Mouse (Mus musculus) lung, embryonic 14.5 days (tissue): ENCODE data around the gene Hcn4. TPM values are rescaled to one million over a fixed set of nuclear protein-coding genes. Genes with fewer than 3 reads are reported as not detected.
A peak's percentile ranks its signal among the peaks of the same experiment; 100 is the strongest.

ENCODE experiments used
- ATAC-seq: fragments of 200-750 bp; cut with Nextera tagmentation; 2 replicates; pipeline ENCODE4 v1.8.0; 2017; ENCODE audit warnings: mild to moderate bottlenecking, moderate TSS enrichment, moderate library complexity; ENCODE audit not compliant: insufficient read depth
- DNase-seq: peaks from one replicate; pipeline ENCODE4 v3.0.0-alpha.2; 2015
- H3K27ac ChIP-seq: fragments of 300-500 bp; sonication (generic); 2 replicates; pipeline ENCODE4 v1.5.1; 2014; ENCODE audit warnings: low read depth, mild to moderate bottlenecking, moderate library complexity
- H3K27me3 ChIP-seq: fragments of 300-500 bp; sonication (generic); 2 replicates; pipeline ENCODE4 v1.6.1; 2014; ENCODE audit warnings: low read length, control low read depth; ENCODE audit not compliant: insufficient read depth
- H3K36me3 ChIP-seq: fragments of 300-500 bp; sonication (generic); 2 replicates; pipeline ENCODE4 v1.6.1; 2014; ENCODE audit warnings: control low read depth; ENCODE audit not compliant: insufficient read depth
- H3K4me1 ChIP-seq: fragments of 300-500 bp; sonication (generic); 2 replicates; pipeline ENCODE4 v1.6.1; 2014; ENCODE audit warnings: antibody characterized with exemption, control low read depth; ENCODE audit not compliant: insufficient read depth
- H3K4me2 ChIP-seq: fragments of 300-500 bp; sonication (generic); 2 replicates; pipeline ENCODE4 v1.6.1; 2014; ENCODE audit warnings: mild to moderate bottlenecking
- H3K4me3 ChIP-seq: fragments of 300-500 bp; sonication (generic); 2 replicates; pipeline ENCODE4 v1.5.1; 2014; ENCODE audit warnings: low read depth, low read length
- H3K9ac ChIP-seq: fragments of 300-500 bp; sonication (generic); 2 replicates; pipeline ENCODE4 v1.6.1; 2014
- H3K9me3 ChIP-seq: fragments of 300-500 bp; sonication (generic); 2 replicates; pipeline ENCODE4 v1.6.1; 2016; ENCODE audit warnings: low read depth, low read length, control low read depth
- CTCF ChIP-seq: IDR thresholded peaks from 2 replicates; pipeline ENCODE4 v1.5.1; 2016; ENCODE audit warnings: antibody characterized with exemption, low read depth
- WGBS: fragments of 180-500 bp; shearing (Covaris S2); extraction: QIAGEN DNeasy Blood & Tissue Kit; methylation state at CpG from one replicate; pipeline ENCODE4 v1.1.7; 2014; 5-methylcytosine and 5-hydroxymethylcytosine counted together
- polyA plus RNA-seq: library from polyadenylated mRNA; unstranded; fragments of >200 nt; fragmentation: Nextera tagmentation; extraction: Ambion mirVana; gene quantifications from 2 replicates; pipeline ENCODE4 v1.2.1, GENCODE M21; 2014

Gene Hcn4
- polyA plus RNA-seq, 1 experiment from 2014 or later = 0.30 TPM

DNA sequence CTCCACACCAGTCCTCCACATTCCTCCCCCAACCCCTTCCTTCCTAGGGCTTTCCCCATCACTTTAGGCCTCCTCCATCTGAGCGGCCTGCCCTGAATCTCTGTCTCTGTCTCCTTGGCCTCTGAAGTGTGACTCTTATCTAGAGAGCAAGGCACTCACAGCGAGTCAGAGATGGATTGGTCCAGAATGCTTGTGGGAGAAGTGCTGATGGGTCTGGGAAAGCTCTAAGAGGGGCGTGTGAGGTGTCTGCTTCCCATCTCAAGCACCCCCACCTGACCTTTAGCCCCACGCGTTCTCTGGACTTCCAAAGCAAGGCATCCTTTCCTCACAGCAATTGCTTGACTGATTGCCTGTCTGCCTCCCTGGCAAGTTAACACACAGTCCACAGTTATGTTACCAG lies 20.4 kb upstream of the Hcn4 start:
- 9% methylated on average over 5 of the region's 5 CpGs for WGBS
- DNase-seq = no peak
- Histone ChIP-seq H3K9ac (no peak overlapping the region), H3K4me2 (no peak overlapping the region), H3K9me3 (no peaks in the 10 kb centered on the region), H3K27ac (no peak overlapping the region), H3K27me3 (no peaks in the 10 kb centered on the region), H3K4me3 (no peak overlapping the region), H3K4me1 (no peaks in the 10 kb centered on the region), H3K36me3 (no peaks in the 10 kb centered on the region)
- TF ChIP-seq CTCF = no peak
- ATAC-seq = peak; percentile 49; the same call in 1 of the 2 replicates

DNA sequence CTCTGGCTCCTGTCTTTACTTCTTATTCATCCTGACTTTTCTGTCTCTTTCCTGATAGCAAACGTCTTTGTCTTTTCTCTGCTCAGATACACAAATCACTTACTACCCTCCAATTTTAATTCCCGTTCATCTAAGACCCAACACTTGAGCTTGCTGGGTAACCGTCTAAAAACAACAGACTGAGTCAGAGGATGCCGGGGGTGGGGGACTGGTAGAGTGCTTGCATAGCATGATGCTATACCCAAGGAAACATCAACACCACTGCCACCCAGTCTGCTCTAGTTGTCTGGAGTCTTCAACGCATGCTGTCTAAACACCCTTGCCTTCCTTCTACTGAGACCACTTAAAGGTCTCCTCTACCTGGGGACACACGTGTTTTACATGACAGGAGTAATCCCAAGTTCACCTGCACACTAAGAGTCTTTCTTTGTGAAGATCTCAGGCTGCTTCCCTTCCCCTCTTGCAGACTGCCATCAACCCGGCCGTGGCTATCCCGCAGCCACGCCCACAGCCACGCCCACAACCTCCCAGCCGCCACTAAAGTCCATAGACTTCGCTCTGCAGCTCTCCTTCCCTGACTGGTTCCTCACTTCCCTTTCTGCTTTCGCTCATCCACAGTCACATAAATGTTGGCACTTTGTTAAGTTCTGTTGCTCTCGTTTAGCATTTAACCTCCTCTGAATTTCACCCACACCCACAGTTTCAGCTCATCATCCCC lies 17.5 kb upstream of the Hcn4 start:
- Histone ChIP-seq H3K4me1 (no peaks in the 10 kb centered on the region), H3K4me3 (peak overlapping the region; percentile 5; the same call in 1 of the 2 replicates), H3K9me3 (no peaks in the 10 kb centered on the region), H3K9ac (no peak overlapping the region), H3K36me3 (no peaks in the 10 kb centered on the region), H3K27me3 (no peaks in the 10 kb centered on the region), H3K27ac (no peak overlapping the region), H3K4me2 (peak overlapping the region; percentile 52)
- peak; percentile 91 for DNase-seq
- no peak for TF ChIP-seq CTCF
- peak; percentile 70; the same call in 1 of the 2 replicates for ATAC-seq
- 10% methylated on average over 15 of the region's 15 CpGs for WGBS

GRCm38 (mm10) chr9:58811171-58811570 lies 12.0 kb upstream of the Hcn4 start:
- H3K27ac ChIP-seq = no peak overlapping the region
- TF ChIP-seq CTCF = no peak
- H3K9ac ChIP-seq = no peak overlapping the region
- H3K4me1 ChIP-seq = no peaks in the 10 kb centered on the region
- DNase-seq (no peak), ATAC-seq (no peak)
- H3K27me3 ChIP-seq = no peaks in the 10 kb centered on the region
- H3K4me3 ChIP-seq = no peak overlapping the region
- 48% methylated on average over 3 of the region's 3 CpGs for WGBS
- no peak overlapping the region for H3K4me2 ChIP-seq
- no peaks in the 10 kb centered on the region for H3K36me3 ChIP-seq
- H3K9me3 ChIP-seq = no peaks in the 10 kb centered on the region

- ATAC-seq (no peak), DNase-seq (no peak)
- Histone ChIP-seq H3K27me3 (peaks cover 6% of the 10 kb centered on the region; the same call in 1 of the 2 replicates), H3K4me2 (no peak overlapping the region), H3K36me3 (no peaks in the 10 kb centered on the region), H3K27ac (no peak overlapping the region), H3K9me3 (no peaks in the 10 kb centered on the region), H3K9ac (no peak overlapping the region), H3K4me3 (no peak overlapping the region), H3K4me1 (no peaks in the 10 kb centered on the region)
- WGBS = 35% methylated on average over 15 of the region's 15 CpGs
- TF ChIP-seq CTCF = no peak
These were observed 7.5 kb upstream of the Hcn4 start for GRCm38 (mm10) chr9:58815552-58816260.

GRCm38 (mm10) chr9:58816458-58816857 lies 6.8 kb upstream of the Hcn4 start:
- H3K9ac ChIP-seq = no peak overlapping the region
- H3K36me3 ChIP-seq = no peaks in the 10 kb centered on the region
- no peaks in the 10 kb centered on the region for H3K9me3 ChIP-seq
- no peak overlapping the region for H3K4me3 ChIP-seq
- no peak for ATAC-seq
- no peak overlapping the region for H3K27ac ChIP-seq
- DNase-seq = no peak
- no peak for TF ChIP-seq CTCF
- H3K27me3 ChIP-seq = peaks cover 13% of the 10 kb centered on the region
- H3K4me1 ChIP-seq = no peaks in the 10 kb centered on the region
- no peak overlapping the region for H3K4me2 ChIP-seq
- WGBS = 37% methylated on average over 9 of the region's 9 CpGs

- H3K36me3 ChIP-seq = no peaks in the 10 kb centered on the region
- no peaks in the 10 kb centered on the region; the same call in 1 of the 2 replicates for H3K4me1 ChIP-seq
- DNase-seq (no peak), ATAC-seq (no peak)
- no peak overlapping the region for H3K4me2 ChIP-seq
- no peak for TF ChIP-seq CTCF
- no peak overlapping the region for H3K27ac ChIP-seq
- peaks cover 21% of the 10 kb centered on the region for H3K27me3 ChIP-seq
- no peak overlapping the region for H3K9ac ChIP-seq
- H3K4me3 ChIP-seq = no peak overlapping the region
- no peaks in the 10 kb centered on the region for H3K9me3 ChIP-seq
- WGBS = 39% methylated on average over 3 of the region's 3 CpGs
These were observed 5.5 kb upstream of the Hcn4 start for GRCm38 (mm10) chr9:58817676-58818075.

GRCm38 (mm10) chr9:58822431-58823091 lies 651 bp upstream of the Hcn4 start:
- Histone ChIP-seq H3K36me3 (no peaks in the 10 kb centered on the region), H3K4me2 (peak overlapping the region; percentile 98), H3K27ac (0 out of 2 replicates have a peak overlapping the region, but pooled peaks have one; percentile 30), H3K4me1 (no peaks in the 10 kb centered on the region; the same call in 1 of the 2 replicates), H3K9ac (peak overlapping the region; percentile 61), H3K27me3 (peaks cover 57% of the 10 kb centered on the region), H3K9me3 (no peaks in the 10 kb centered on the region), H3K4me3 (peak overlapping the region; percentile 67)
- WGBS = 0% methylated on average over 61 of the region's 62 CpGs
- ATAC-seq (peak; percentile 87), DNase-seq (peak; percentile 89)
- peak; percentile 45 for TF ChIP-seq CTCF
